Mouse (Mus musculus): ENCODE results near the gene Tmem120b. TPM values are rescaled to one million over a fixed set of nuclear protein-coding genes. Genes with fewer than 3 reads are reported as not detected.

Gene Tmem120b
- total and polyA plus RNA-seq, 2 experiments from 2014 or later = 8.7 to 11.1 TPM

- Histone ChIP-seq H3K27me3 (ENCODE audit: control insufficient read depth, insufficient read depth, low read length) (no peaks in the 10 kb centered on the region), H3K27ac (ENCODE audit: low read depth) (no peak overlapping the region), H3K9me3 (replicated peaks; ENCODE audit: control insufficient read depth, low read length) (no peaks in the 10 kb centered on the region), H3K4me1 (ENCODE audit: control insufficient read depth, insufficient read depth) (no peaks in the 10 kb centered on the region), H3K4me3 (ENCODE audit: low read depth, low read length) (no peak overlapping the region), H3K4me2 (ENCODE audit: low read depth, low read length) (no peak overlapping the region), H3K9ac (replicated peaks; ENCODE audit: low read depth, low read length) (no peak overlapping the region), H3K36me3 (replicated peaks; ENCODE audit: control insufficient read depth, insufficient read depth, low read length) (peaks cover 83% of the 10 kb centered on the region)
- 84% methylated on average over 14 of the region's 15 CpGs for WGBS
- ATAC-seq (ENCODE audit: insufficient read depth, low read depth) (no peak), DNase-seq (ENCODE audit: low spot score) (no peak)
- TF ChIP-seq CTCF (IDR thresholded peaks at IDR 0.05; ENCODE audit: low read depth) = no peak
- no peak for TF ChIP-seq EP300 (IDR thresholded peaks at IDR 0.05; ENCODE audit: low read depth)
Observed at GRCm38 (mm10) chr5:123160341-123160740, 92.1 kb downstream of the Tmem120b start.

- DNase-seq (ENCODE audit: low spot score) (no peak), ATAC-seq (ENCODE audit: insufficient read depth, low read depth) (no peak)
- TF ChIP-seq EP300 (IDR thresholded peaks at IDR 0.05; ENCODE audit: low read depth) (no peak), CTCF (IDR thresholded peaks at IDR 0.05; ENCODE audit: low read depth) (no peak)
- no peak overlapping the region for H3K27ac ChIP-seq (ENCODE audit: low read depth)
- H3K9me3 ChIP-seq (replicated peaks; ENCODE audit: control insufficient read depth, low read length) = no peaks in the 10 kb centered on the region
- peaks cover 86% of the 10 kb centered on the region for H3K36me3 ChIP-seq (replicated peaks; ENCODE audit: control insufficient read depth, insufficient read depth, low read length)
- H3K9ac ChIP-seq (replicated peaks; ENCODE audit: low read depth, low read length) = no peak overlapping the region
- WGBS = 74% methylated on average over 9 of the region's 9 CpGs
- no peak overlapping the region for H3K4me3 ChIP-seq (ENCODE audit: low read depth, low read length)
- no peaks in the 10 kb centered on the region for H3K27me3 ChIP-seq (ENCODE audit: control insufficient read depth, insufficient read depth, low read length)
- H3K4me2 ChIP-seq (ENCODE audit: low read depth, low read length) = no peak overlapping the region
- H3K4me1 ChIP-seq (ENCODE audit: control insufficient read depth, insufficient read depth) = no peaks in the 10 kb centered on the region
Observed at GRCm38 (mm10) chr5:123162942-123163341, 94.7 kb downstream of the Tmem120b start.

- Histone ChIP-seq H3K4me1 (ENCODE audit: control insufficient read depth, insufficient read depth) (no peaks in the 10 kb centered on the region), H3K9ac (replicated peaks; ENCODE audit: low read depth, low read length) (no peak overlapping the region), H3K4me2 (ENCODE audit: low read depth, low read length) (no peak overlapping the region), H3K4me3 (ENCODE audit: low read depth, low read length) (no peak overlapping the region), H3K9me3 (replicated peaks; ENCODE audit: control insufficient read depth, low read length) (no peaks in the 10 kb centered on the region), H3K36me3 (replicated peaks; ENCODE audit: control insufficient read depth, insufficient read depth, low read length) (peaks cover 54% of the 10 kb centered on the region), H3K27ac (ENCODE audit: low read depth) (no peak overlapping the region), H3K27me3 (ENCODE audit: control insufficient read depth, insufficient read depth, low read length) (no peaks in the 10 kb centered on the region)
- WGBS = 86% methylated on average over 10 of the region's 10 CpGs
- TF ChIP-seq EP300 (IDR thresholded peaks at IDR 0.05; ENCODE audit: low read depth) (no peak), CTCF (IDR thresholded peaks at IDR 0.05; ENCODE audit: low read depth) (no peak)
- ATAC-seq (ENCODE audit: insufficient read depth, low read depth) = no peak
- no peak for DNase-seq (ENCODE audit: low spot score)
Observed at GRCm38 (mm10) chr5:123166437-123166836, 98.2 kb downstream of the Tmem120b start.

Other genes with a start within 250 kb of the Tmem120b start
- 380 and 418 TPM in 2 replicates for gene Anapc5, start 247.1 kb upstream of the Tmem120b start, total RNA-seq (2014; rRNA removed; ENCODE audit: low replicate concordance)
- 195 and 213 TPM in 2 replicates for gene Anapc5, start 247.1 kb upstream of the Tmem120b start, polyA plus RNA-seq (2015; fragmentation: Nextera tagmentation; extraction: Ambion mirVana)
- gene Rnf34, start 218.4 kb upstream of the Tmem120b start, total RNA-seq (2014; rRNA removed; ENCODE audit: low replicate concordance) = 20.2 and 23.4 TPM in 2 replicates
- 24.9 and 28.4 TPM in 2 replicates for gene Rnf34, start 218.4 kb upstream of the Tmem120b start, polyA plus RNA-seq (2015; fragmentation: Nextera tagmentation; extraction: Ambion mirVana)
- gene Kdm2b, start 78.6 kb upstream of the Tmem120b start, total RNA-seq (2014; rRNA removed; ENCODE audit: low replicate concordance) = 29.3 and 38.8 TPM in 2 replicates
- 12.4 and 14.7 TPM in 2 replicates for gene Kdm2b, start 78.6 kb upstream of the Tmem120b start, polyA plus RNA-seq (2015; fragmentation: Nextera tagmentation; extraction: Ambion mirVana)
- 23.9 and 43.4 TPM in 2 replicates for gene Orai1, start 53.3 kb upstream of the Tmem120b start, total RNA-seq (2014; rRNA removed; ENCODE audit: low replicate concordance)
- 18.7 and 21.2 TPM in 2 replicates for gene Orai1, start 53.3 kb upstream of the Tmem120b start, polyA plus RNA-seq (2015; fragmentation: Nextera tagmentation; extraction: Ambion mirVana)
- gene Morn3, start 21.4 kb upstream of the Tmem120b start, total RNA-seq (2014; rRNA removed; ENCODE audit: low replicate concordance) = not detected in 2 replicates
- 0.36 TPM in 1 of 2 replicates, not detected in the other for gene Morn3, start 21.4 kb upstream of the Tmem120b start, polyA plus RNA-seq (2015; fragmentation: Nextera tagmentation; extraction: Ambion mirVana)
- 1.4 and 2.1 TPM in 2 replicates for gene Rhof, start 64.3 kb downstream of the Tmem120b start, total RNA-seq (2014; rRNA removed; ENCODE audit: low replicate concordance)
- 0.71 and 1.1 TPM in 2 replicates for gene Rhof, start 64.3 kb downstream of the Tmem120b start, polyA plus RNA-seq (2015; fragmentation: Nextera tagmentation; extraction: Ambion mirVana)
- 5.5 and 6.1 TPM in 2 replicates for gene Setd1b, start 73.8 kb downstream of the Tmem120b start, total RNA-seq (2014; rRNA removed; ENCODE audit: low replicate concordance)
- 4.9 and 5.1 TPM in 2 replicates for gene Setd1b, start 73.8 kb downstream of the Tmem120b start, polyA plus RNA-seq (2015; fragmentation: Nextera tagmentation; extraction: Ambion mirVana)
- gene Psmd9, start 101.0 kb downstream of the Tmem120b start, total RNA-seq (2014; rRNA removed; ENCODE audit: low replicate concordance) = 11.2 and 19.5 TPM in 2 replicates
- 54.0 and 54.9 TPM in 2 replicates for gene Psmd9, start 101.0 kb downstream of the Tmem120b start, polyA plus RNA-seq (2015; fragmentation: Nextera tagmentation; extraction: Ambion mirVana)
- gene Hpd, start 114.3 kb downstream of the Tmem120b start, total RNA-seq (2014; rRNA removed; ENCODE audit: low replicate concordance) = 0.43 and 0.92 TPM in 2 replicates
- gene Hpd, start 114.3 kb downstream of the Tmem120b start, polyA plus RNA-seq (2015; fragmentation: Nextera tagmentation; extraction: Ambion mirVana) = not detected in 2 replicates
- gene Wdr66, start 183.7 kb downstream of the Tmem120b start, total RNA-seq (2014; rRNA removed; ENCODE audit: low replicate concordance) = 3.1 and 7.3 TPM in 2 replicates
- gene Wdr66, start 183.7 kb downstream of the Tmem120b start, polyA plus RNA-seq (2015; fragmentation: Nextera tagmentation; extraction: Ambion mirVana) = 3.1 and 4.0 TPM in 2 replicates